Mouse (Mus musculus) kidney, embryonic 14.5 days (tissue): ENCODE data around the gene Psmb10. TPM values are rescaled to one million over a fixed set of nuclear protein-coding genes. Genes with fewer than 3 reads are reported as not detected.

Experiments used
- ATAC-seq: fragments of 200-750 bp; cut with Nextera tagmentation; 2 replicates; pipeline ENCODE4 v1.8.0; 2017; ENCODE audit warnings: moderate number of reproducible peaks, mild to moderate bottlenecking, moderate TSS enrichment, moderate library complexity; ENCODE audit not compliant: low FRiP score, low TSS enrichment
- H3K27ac ChIP-seq: fragments of 300-500 bp; sonication (generic); 2 replicates; pipeline ENCODE4 v1.5.1; 2014; ENCODE audit warnings: low read depth, mild to moderate bottlenecking, low read length, moderate library complexity, mixed read lengths
- H3K27me3 ChIP-seq: fragments of 300-500 bp; sonication (generic); 2 replicates; pipeline ENCODE4 v1.6.1; 2014; ENCODE audit warnings: mild to moderate bottlenecking, low read length; ENCODE audit not compliant: control insufficient read depth, insufficient read depth
- H3K36me3 ChIP-seq: fragments of 300-500 bp; sonication (generic); 2 replicates; pipeline ENCODE4 v1.6.1; 2014; ENCODE audit warnings: low read length, mixed read lengths; ENCODE audit not compliant: control insufficient read depth, insufficient read depth
- H3K4me1 ChIP-seq: fragments of 300-500 bp; sonication (generic); 2 replicates; pipeline ENCODE4 v1.6.1; 2014; ENCODE audit warnings: low read length, mixed read lengths; ENCODE audit not compliant: control insufficient read depth, insufficient read depth
- H3K4me2 ChIP-seq: fragments of 300-500 bp; sonication (generic); replicated peaks from 2 replicates; pipeline ENCODE4 v1.6.1; 2014; ENCODE audit warnings: low read depth, mild to moderate bottlenecking, low read length
- H3K4me3 ChIP-seq: fragments of 300-500 bp; sonication (generic); 2 replicates; pipeline ENCODE4 v1.5.1; 2014; ENCODE audit warnings: mild to moderate bottlenecking, low read length
- H3K9ac ChIP-seq: fragments of 300-500 bp; sonication (generic); 2 replicates; pipeline ENCODE4 v1.6.1; 2014; ENCODE audit warnings: low read depth, mild to moderate bottlenecking, low read length, moderate library complexity
- H3K9me3 ChIP-seq: fragments of 300-500 bp; sonication (generic); 2 replicates; pipeline ENCODE4 v1.6.1; 2016; ENCODE audit warnings: low read length; ENCODE audit not compliant: control insufficient read depth
- WGBS: fragments of 180-500 bp; shearing (Covaris S2); extraction: QIAGEN DNeasy Blood & Tissue Kit; methylation state at CpG from one replicate; pipeline ENCODE4 v1.1.7; 2014; 5-methylcytosine and 5-hydroxymethylcytosine counted together
- polyA plus RNA-seq: library from polyadenylated mRNA; unstranded; fragments of >200 nt; fragmentation: Nextera tagmentation; extraction: Ambion mirVana; gene quantifications from 2 replicates; pipeline ENCODE4 v1.2.1, GENCODE M21; 2014

Psmb10 gene
- polyA plus RNA-seq, 1 experiment from 2014 or later, result 38.7 TPM

- Histone ChIP-seq H3K4me2 (no peak overlapping the region), H3K9me3 (no peaks in the 10 kb centered on the region), H3K27ac (no peak overlapping the region), H3K27me3 (no peaks in the 10 kb centered on the region), H3K36me3 (peaks cover 76% of the 10 kb centered on the region), H3K4me1 (0 out of 2 replicates have a peak, but pooled peaks cover 8% of the 10 kb centered on the region), H3K9ac (no peak overlapping the region), H3K4me3 (no peak overlapping the region)
- WGBS, result 80% methylated on average over 10 of the region's 10 CpGs
- ATAC-seq, result no peak
Observed at GRCm38 (mm10) chr8:105949350-105949749, 11.1 kb upstream of the Psmb10 start.

- ATAC-seq, result no peak
- Histone ChIP-seq H3K4me2 (no peak within 1 kb of the TSS), H3K4me1 (peaks cover 3% of the 10 kb centered on the region), H3K9me3 (no peaks in the 10 kb centered on the region), H3K4me3 (no peak within 1 kb of the TSS), H3K27ac (no peak within 1 kb of the TSS), H3K36me3 (peaks cover 57% of the 10 kb centered on the region), H3K9ac (no peak within 1 kb of the TSS), H3K27me3 (no peaks in the 10 kb centered on the region)
- 90% methylated on average over 8 of the region's 8 CpGs for WGBS
Observed at GRCm38 (mm10) chr8:105943321-105943739, 5.1 kb upstream of the Psmb10 start, which contains the start of gene Lcat. Gene Lcat (minus strand): TSS chr8:105943382.

- no peaks in the 10 kb centered on the region for H3K9me3 ChIP-seq
- H3K4me3 ChIP-seq, result no peak overlapping the region
- no peaks in the 10 kb centered on the region for H3K27me3 ChIP-seq
- peaks cover 7% of the 10 kb centered on the region for H3K4me1 ChIP-seq
- WGBS, result 96% methylated on average over 5 of the region's 5 CpGs
- peaks cover 49% of the 10 kb centered on the region for H3K36me3 ChIP-seq
- ATAC-seq, result no peak
- no peak overlapping the region for H3K27ac ChIP-seq
- H3K9ac ChIP-seq, result no peak overlapping the region
- no peak overlapping the region for H3K4me2 ChIP-seq
Observed at GRCm38 (mm10) chr8:105942542-105942941, 4.3 kb upstream of the Psmb10 start.

- peaks cover 44% of the 10 kb centered on the region for H3K36me3 ChIP-seq
- no peak overlapping the region for H3K9ac ChIP-seq
- 93% methylated on average over 11 of the region's 11 CpGs for WGBS
- no peak overlapping the region for H3K4me3 ChIP-seq
- no peak overlapping the region for H3K27ac ChIP-seq
- H3K4me1 ChIP-seq, result peaks cover 7% of the 10 kb centered on the region
- no peaks in the 10 kb centered on the region for H3K9me3 ChIP-seq
- no peak for ATAC-seq
- H3K27me3 ChIP-seq, result no peaks in the 10 kb centered on the region
- no peak overlapping the region for H3K4me2 ChIP-seq
Observed at GRCm38 (mm10) chr8:105942026-105942425, 3.8 kb upstream of the Psmb10 start.

- H3K9ac ChIP-seq, result peak overlapping the region; percentile 76
- under 1% methylated on average over 33 of the region's 33 CpGs for WGBS
- no peaks in the 10 kb centered on the region for H3K27me3 ChIP-seq
- H3K9me3 ChIP-seq, result no peaks in the 10 kb centered on the region
- peak; percentile 46 for ATAC-seq
- peak overlapping the region; percentile 67 for H3K4me3 ChIP-seq
- H3K4me2 ChIP-seq, result peak overlapping the region; percentile 96
- H3K27ac ChIP-seq, result peak overlapping the region; percentile 83
- H3K36me3 ChIP-seq, result peaks cover 10% of the 10 kb centered on the region
- H3K4me1 ChIP-seq, result peaks cover 11% of the 10 kb centered on the region
Observed at GRCm38 (mm10) chr8:105937496-105938305, 543 bp downstream of the Psmb10 start.

- peak overlapping the region; percentile 96 for H3K4me2 ChIP-seq
- H3K4me3 ChIP-seq, result peak overlapping the region; percentile 67
- peaks cover 11% of the 10 kb centered on the region for H3K36me3 ChIP-seq
- H3K27ac ChIP-seq, result peak overlapping the region; percentile 83
- H3K4me1 ChIP-seq, result peaks cover 11% of the 10 kb centered on the region
- peak; percentile 92 for ATAC-seq
- H3K9me3 ChIP-seq, result no peaks in the 10 kb centered on the region
- no peaks in the 10 kb centered on the region for H3K27me3 ChIP-seq
- under 1% methylated on average over 30 of the region's 30 CpGs for WGBS
- H3K9ac ChIP-seq, result peak overlapping the region; percentile 76
Observed at GRCm38 (mm10) chr8:105936866-105937475, 1.3 kb downstream of the Psmb10 start.

- ATAC-seq, result no peak
- peaks cover 11% of the 10 kb centered on the region for H3K4me1 ChIP-seq
- H3K36me3 ChIP-seq, result peaks cover 15% of the 10 kb centered on the region
- peak overlapping the region; percentile 76 for H3K9ac ChIP-seq
- H3K4me2 ChIP-seq, result peak overlapping the region; percentile 96
- no peaks in the 10 kb centered on the region for H3K9me3 ChIP-seq
- H3K27ac ChIP-seq, result no peak overlapping the region; the same call in 1 of the 2 replicates
- WGBS, result 33% methylated on average over 7 of the region's 7 CpGs
- no peaks in the 10 kb centered on the region for H3K27me3 ChIP-seq
- H3K4me3 ChIP-seq, result peak overlapping the region; percentile 67
Observed at GRCm38 (mm10) chr8:105935863-105936603, 2.2 kb downstream of the Psmb10 start.

- no peaks in the 10 kb centered on the region for H3K27me3 ChIP-seq
- no peak for ATAC-seq
- H3K27ac ChIP-seq, result no peak overlapping the region
- H3K4me2 ChIP-seq, result no peak overlapping the region
- no peak overlapping the region for H3K4me3 ChIP-seq
- peaks cover 11% of the 10 kb centered on the region for H3K4me1 ChIP-seq
- H3K9ac ChIP-seq, result no peak overlapping the region
- 83% methylated on average over 6 of the region's 6 CpGs for WGBS
- H3K9me3 ChIP-seq, result no peaks in the 10 kb centered on the region
- H3K36me3 ChIP-seq, result peaks cover 18% of the 10 kb centered on the region
Observed at GRCm38 (mm10) chr8:105935105-105935504, 3.1 kb downstream of the Psmb10 start.
